Mouse (Mus musculus): ENCODE results near the gene Gnpat. TPM values are rescaled to one million over a fixed set of nuclear protein-coding genes. Genes with fewer than 3 reads are reported as not detected.

Gene Gnpat
- polyA plus RNA-seq (2012; ENCODE audit: insufficient read depth, insufficient read length, low replicate concordance, missing spikeins), result 306 TPM in 1 of 2 replicates, not detected in the other

- H3K4me3 ChIP-seq (ENCODE audit: insufficient read depth, low read depth, low read length), result peak within 1 kb of the TSS; percentile 79
- 2% methylated on average over 55 of the region's 55 CpGs for WGBS
Measured at GRCm38 (mm10) chr8:124862321-124863162, at the start of gene Gnpat, which contains the start of gene 2810004N23Rik. Gene Gnpat (plus strand): TSS chr8:124863033. Gene 2810004N23Rik (minus strand): TSS chr8:124863120.

GRCm38 (mm10) chr8:124813326-124813725, 49.5 kb upstream of the Gnpat start:
- no peak for TF ChIP-seq CTCF (IDR thresholded peaks at IDR 0.05; ENCODE audit: insufficient read depth, low read depth, low read length)
- TF ChIP-seq POLR2A (IDR thresholded peaks at IDR 0.05; ENCODE audit: insufficient read depth, low read depth, low read length), result no peak
- H3K27ac ChIP-seq (ENCODE audit: insufficient read depth, low read depth, low read length), result no peak overlapping the region
- H3K4me1 ChIP-seq (ENCODE audit: control insufficient read depth, insufficient read depth, low read length), result peaks cover 3% of the 10 kb centered on the region; the same call in 1 of the 2 replicates
- 74% methylated on average over 4 of the region's 4 CpGs for WGBS
- no peak overlapping the region for H3K4me3 ChIP-seq (ENCODE audit: insufficient read depth, low read depth, low read length)

More at GRCm38 (mm10) chr8:124862321-124863162, at the start of gene Gnpat, which contains the start of gene 2810004N23Rik:
- peak within 1 kb of the TSS; percentile 30 for H3K27ac ChIP-seq (ENCODE audit: insufficient read depth, low read depth, low read length)
- TF ChIP-seq CTCF (IDR thresholded peaks at IDR 0.05; ENCODE audit: insufficient read depth, low read depth, low read length), result no peak
- peak; percentile 90 for TF ChIP-seq POLR2A (IDR thresholded peaks at IDR 0.05; ENCODE audit: insufficient read depth, low read depth, low read length)
- H3K4me1 ChIP-seq (ENCODE audit: control insufficient read depth, insufficient read depth, low read length), result peaks cover 4% of the 10 kb centered on the region; the same call in 1 of the 2 replicates

- H3K4me3 ChIP-seq (ENCODE audit: insufficient read depth, low read depth, low read length), result no peak overlapping the region
- H3K27ac ChIP-seq (ENCODE audit: insufficient read depth, low read depth, low read length), result no peak overlapping the region
- H3K4me1 ChIP-seq (ENCODE audit: control insufficient read depth, insufficient read depth, low read length), result peaks cover 3% of the 10 kb centered on the region; the same call in 1 of the 2 replicates
- TF ChIP-seq CTCF (IDR thresholded peaks at IDR 0.05; ENCODE audit: insufficient read depth, low read depth, low read length) (no peak), POLR2A (IDR thresholded peaks at IDR 0.05; ENCODE audit: insufficient read depth, low read depth, low read length) (no peak)
- 93% methylated on average over 12 of the region's 12 CpGs for WGBS
Measured at GRCm38 (mm10) chr8:124815870-124816269, 47.0 kb upstream of the Gnpat start.

DNA sequence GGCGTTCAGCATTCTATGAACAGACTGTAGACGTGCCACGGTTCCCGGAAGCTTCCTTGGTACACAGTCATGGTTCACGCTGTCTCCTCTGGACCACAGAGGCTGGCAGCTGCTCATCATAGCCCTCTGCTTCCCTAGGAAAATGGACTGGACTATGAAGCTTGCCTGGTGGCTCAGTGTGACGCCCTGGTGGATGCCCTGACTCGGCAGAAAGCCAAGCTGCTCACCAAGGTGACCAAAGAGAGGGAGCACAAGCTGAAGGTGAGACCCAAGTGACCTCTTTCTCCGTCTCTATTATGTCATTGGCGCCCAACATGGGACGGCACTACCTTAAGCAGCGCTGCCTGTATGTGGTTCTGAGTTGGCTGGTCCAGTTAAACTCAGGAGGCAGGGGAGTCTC, 46.0 kb upstream of the Gnpat start:
- TF ChIP-seq CTCF (IDR thresholded peaks at IDR 0.05; ENCODE audit: insufficient read depth, low read depth, low read length), result no peak
- no peak for TF ChIP-seq POLR2A (IDR thresholded peaks at IDR 0.05; ENCODE audit: insufficient read depth, low read depth, low read length)
- Histone ChIP-seq H3K27ac (ENCODE audit: insufficient read depth, low read depth, low read length) (no peak overlapping the region), H3K4me1 (ENCODE audit: control insufficient read depth, insufficient read depth, low read length) (no peaks in the 10 kb centered on the region), H3K4me3 (ENCODE audit: insufficient read depth, low read depth, low read length) (no peak overlapping the region)
- WGBS, result 93% methylated on average over 11 of the region's 11 CpGs

DNA sequence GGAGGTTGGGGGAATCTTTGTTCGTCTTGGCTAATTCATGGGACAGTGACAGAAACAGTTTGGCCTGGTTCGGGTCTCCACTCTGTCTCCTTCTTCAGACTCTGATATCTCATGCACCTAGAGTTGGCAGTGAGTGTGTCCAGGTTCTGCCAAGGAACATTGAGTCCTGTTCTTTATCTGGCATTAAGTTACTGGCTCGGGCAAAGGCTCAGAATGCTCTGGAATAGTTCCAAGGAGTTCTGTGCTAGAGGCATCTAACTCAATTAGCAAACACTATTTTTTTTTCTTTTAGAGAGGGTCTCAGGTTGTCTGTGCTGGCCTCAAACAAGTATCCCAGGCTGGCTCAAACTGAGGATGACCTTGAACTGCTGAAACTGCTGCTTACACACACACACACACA, 45.5 kb upstream of the Gnpat start:
- WGBS, result 74% methylated on average over 3 of the region's 3 CpGs
- Histone ChIP-seq H3K4me1 (ENCODE audit: control insufficient read depth, insufficient read depth, low read length) (no peaks in the 10 kb centered on the region), H3K27ac (ENCODE audit: insufficient read depth, low read depth, low read length) (no peak overlapping the region), H3K4me3 (ENCODE audit: insufficient read depth, low read depth, low read length) (no peak overlapping the region)
- no peak for TF ChIP-seq POLR2A (IDR thresholded peaks at IDR 0.05; ENCODE audit: insufficient read depth, low read depth, low read length)
- TF ChIP-seq CTCF (IDR thresholded peaks at IDR 0.05; ENCODE audit: insufficient read depth, low read depth, low read length), result no peak

- Histone ChIP-seq H3K4me3 (ENCODE audit: insufficient read depth, low read depth, low read length) (no peak overlapping the region), H3K27ac (ENCODE audit: insufficient read depth, low read depth, low read length) (no peak overlapping the region), H3K4me1 (ENCODE audit: control insufficient read depth, insufficient read depth, low read length) (no peaks in the 10 kb centered on the region)
- 83% methylated on average over 6 of the region's 6 CpGs for WGBS
- TF ChIP-seq CTCF (IDR thresholded peaks at IDR 0.05; ENCODE audit: insufficient read depth, low read depth, low read length), result no peak
- TF ChIP-seq POLR2A (IDR thresholded peaks at IDR 0.05; ENCODE audit: insufficient read depth, low read depth, low read length), result no peak
Measured at GRCm38 (mm10) chr8:124819612-124820115, 43.2 kb upstream of the Gnpat start.

DNA sequence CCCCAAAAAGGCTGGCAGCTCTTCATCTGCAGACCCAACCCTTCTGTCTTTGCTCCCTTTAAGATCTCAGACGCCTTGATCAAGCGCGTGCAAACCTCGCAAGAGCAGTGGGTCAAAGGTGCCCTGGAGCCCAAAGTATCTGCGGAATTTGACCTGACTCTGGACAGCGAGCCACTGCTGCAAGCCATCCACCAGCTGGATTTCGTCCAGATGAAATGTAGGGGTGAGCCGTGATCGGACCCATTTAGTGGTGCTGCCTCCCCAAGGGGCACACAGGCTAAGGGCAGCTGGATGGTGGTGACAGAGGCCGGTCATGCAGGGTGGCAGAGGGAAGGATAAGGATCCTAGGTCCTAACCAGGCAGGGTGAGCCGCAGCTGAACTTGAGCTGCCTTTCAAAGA, 42.7 kb upstream of the Gnpat start:
- TF ChIP-seq CTCF (IDR thresholded peaks at IDR 0.05; ENCODE audit: insufficient read depth, low read depth, low read length) (no peak), POLR2A (IDR thresholded peaks at IDR 0.05; ENCODE audit: insufficient read depth, low read depth, low read length) (no peak)
- no peak overlapping the region for H3K4me3 ChIP-seq (ENCODE audit: insufficient read depth, low read depth, low read length)
- H3K27ac ChIP-seq (ENCODE audit: insufficient read depth, low read depth, low read length), result no peak overlapping the region
- 80% methylated on average over 11 of the region's 11 CpGs for WGBS
- no peaks in the 10 kb centered on the region for H3K4me1 ChIP-seq (ENCODE audit: control insufficient read depth, insufficient read depth, low read length)

- Histone ChIP-seq H3K4me3 (ENCODE audit: insufficient read depth, low read depth, low read length) (no peak overlapping the region), H3K4me1 (ENCODE audit: control insufficient read depth, insufficient read depth, low read length) (peaks cover 12% of the 10 kb centered on the region), H3K27ac (ENCODE audit: insufficient read depth, low read depth, low read length) (no peak overlapping the region)
- TF ChIP-seq POLR2A (IDR thresholded peaks at IDR 0.05; ENCODE audit: insufficient read depth, low read depth, low read length) (no peak), CTCF (IDR thresholded peaks at IDR 0.05; ENCODE audit: insufficient read depth, low read depth, low read length) (no peak)
- 83% methylated on average over 6 of the region's 6 CpGs for WGBS
Measured at GRCm38 (mm10) chr8:124823497-124823896, 39.3 kb upstream of the Gnpat start.

- peak overlapping the region; percentile 68 for H3K27ac ChIP-seq (ENCODE audit: insufficient read depth, low read depth, low read length)
- TF ChIP-seq POLR2A (IDR thresholded peaks at IDR 0.05; ENCODE audit: insufficient read depth, low read depth, low read length) (no peak), CTCF (IDR thresholded peaks at IDR 0.05; ENCODE audit: insufficient read depth, low read depth, low read length) (no peak)
- H3K4me1 ChIP-seq (ENCODE audit: control insufficient read depth, insufficient read depth, low read length), result peaks cover 12% of the 10 kb centered on the region
- 16% methylated on average over 7 of the region's 7 CpGs for WGBS
- no peak overlapping the region for H3K4me3 ChIP-seq (ENCODE audit: insufficient read depth, low read depth, low read length)
Measured at GRCm38 (mm10) chr8:124826658-124827057, 36.2 kb upstream of the Gnpat start.

All from olfactory bulb, adult 2 months (tissue).